Mouse (Mus musculus) CH12.LX (cell line): Measurements from ENCODE around the gene Ccdc152. TPM values are rescaled to one million over a fixed set of nuclear protein-coding genes. Genes with fewer than 3 reads are reported as not detected.

ENCODE experiments used
- DNase-seq: peaks from one replicate; pipeline ENCODE4 v3.0.0-alpha.2; 2013; ENCODE audit errors: extremely low read depth
- H3K27ac ChIP-seq: 2 replicates; pipeline ENCODE4 v1.5.1; 2012; ENCODE audit warnings: low read depth, mild to moderate bottlenecking, control low read depth, moderate library complexity; ENCODE audit not compliant: insufficient read depth
- H3K27me3 ChIP-seq: replicated peaks from 2 replicates; pipeline ENCODE3; 2012; ENCODE audit warnings: inconsistent platforms
- H3K36me3 ChIP-seq, 2 experiments: replicated peaks in 1 of 2; 2 replicates each; pipeline versions ENCODE3 to v1.6.1; 2012; ENCODE audit warnings: inconsistent platforms in 1 of 2, low read length in 1 of 2, mild to moderate bottlenecking in 1 of 2, mixed read lengths in 1 of 2, moderate library complexity in 1 of 2; ENCODE audit not compliant: control insufficient read depth in 1 of 2, insufficient read depth in 1 of 2
- H3K4me1 ChIP-seq, 2 experiments: 2 replicates each; pipeline ENCODE4 v1.6.1; 2012; ENCODE audit warnings: inconsistent platforms in 1 of 2, moderate library complexity in 1 of 2; ENCODE audit not compliant: insufficient read depth in 2 of 2, control insufficient read depth in 1 of 2
- H3K4me2 ChIP-seq: 2 replicates; pipeline ENCODE4 v1.6.1; 2012; ENCODE audit warnings: low read depth, mild to moderate bottlenecking, control low read depth; ENCODE audit not compliant: poor library complexity, insufficient read depth, severe bottlenecking
- H3K4me3 ChIP-seq, 3 experiments: fragments of 150-350 bp in 1 of 3; sonication (generic) in 1 of 3; replicated peaks in 1 of 3; 2 replicates each; pipeline versions ENCODE3 to v1.5.1; 2011 to 2012; ENCODE audit warnings: low read depth in 2 of 3, low read length in 2 of 3, mild to moderate bottlenecking in 2 of 3, moderate library complexity in 2 of 3, control low read depth in 1 of 3, improper control_type of control experiment in 1 of 3, inconsistent platforms in 1 of 3, mixed read lengths in 1 of 3; ENCODE audit not compliant: poor library complexity in 1 of 3
- H3K79me2 ChIP-seq: replicated peaks from 2 replicates; pipeline ENCODE4 v1.6.1; 2012; ENCODE audit warnings: mild to moderate bottlenecking, moderate library complexity; ENCODE audit not compliant: control insufficient read depth, poor library complexity, insufficient read depth, severe bottlenecking; ENCODE audit errors: extremely low read depth
- H3K9ac ChIP-seq: 2 replicates; pipeline ENCODE4 v1.6.1; 2012; ENCODE audit warnings: low read depth, mild to moderate bottlenecking, control low read depth, moderate library complexity; ENCODE audit not compliant: insufficient read depth
- H3K9me3 ChIP-seq: replicated peaks from 2 replicates; pipeline ENCODE3; 2012; ENCODE audit warnings: low read length, inconsistent platforms, mixed read lengths
- MAFK ChIP-seq: IDR thresholded peaks from 2 replicates; pipeline ENCODE4 v1.6.1; 2011; ENCODE audit warnings: low read length, improper control_type of control experiment; ENCODE audit not compliant: insufficient replicate concordance
- PAX5 ChIP-seq: IDR thresholded peaks from 2 replicates; pipeline ENCODE4 v1.6.1; 2012; ENCODE audit warnings: low read length, inconsistent platforms, mixed read lengths
- POLR2AphosphoS2 ChIP-seq: IDR thresholded peaks from 2 replicates; pipeline ENCODE4 v1.6.1; 2011; ENCODE audit warnings: low read depth, low read length, improper control_type of control experiment
- UBTF ChIP-seq: IDR thresholded peaks from 2 replicates; pipeline ENCODE4 v1.6.1; 2012; ENCODE audit warnings: low read depth, mild to moderate bottlenecking, inconsistent platforms, low read length, improper control_type of control experiment, moderate library complexity
- dilution Hi-C: fragments of 300-500 bp; cut with MboI; formaldehyde crosslinking; loops from 2 replicates; pipeline ENCODE4 v1.14.3; 2020; ENCODE audit warnings: low sequenced_read_pairs; ENCODE audit not compliant: extremely low pct_unique_long_range_greater_than_20kb, extremely low pct_ligation_motif_present
- in situ Hi-C: fragments of 300-500 bp; cut with MboI; formaldehyde crosslinking; loops from 3 replicates; pipeline ENCODE4 v1.14.3; 2019; ENCODE audit warnings: low sequenced_read_pairs, low pct_ligation_motif_present, low pct_unique_long_range_greater_than_20kb, mixed read lengths
- polyA plus RNA-seq: library from polyadenylated mRNA; unstranded; fragments of >175 nt; gene quantifications from 2 replicates; pipeline ENCODE4 v1.2.1, GENCODE M21; 2012; ENCODE audit warnings: low read depth; ENCODE audit not compliant: insufficient read length
- total RNA-seq, 2 experiments: library from RNA; depleted of rRNA; stranded (reverse); fragments of 300-350 nt in 1 of 2; fragments of >200 nt in 1 of 2; gene quantifications; 2 replicates each; pipeline ENCODE4 v1.2.3; 2012 to 2014

Ccdc152 gene
- total and polyA plus RNA-seq, 3 experiments: 0.08 to 0.99 TPM; not detected in 1

GRCm38 (mm10) chr15:3231004-3231403 lies 72.3 kb downstream of the Ccdc152 start:
- no peak for TF ChIP-seq PAX5
- no peak for TF ChIP-seq MAFK
- no peak for TF ChIP-seq UBTF
- TF ChIP-seq POLR2AphosphoS2: no peak
- Histone ChIP-seq H3K4me2 (no peak overlapping the region), H3K79me2 (no peaks in the 10 kb centered on the region), H3K9me3 (no peaks in the 10 kb centered on the region), H3K4me1 (peaks cover 0 to 16% of the 10 kb centered on the region in 2 experiments; a peak in 2 of 4 replicates), H3K27me3 (no peaks in the 10 kb centered on the region), H3K36me3 (no peaks in the 10 kb centered on the region), H3K4me3 (no peak overlapping the region), H3K27ac (no peak overlapping the region), H3K9ac (no peak overlapping the region)
- in situ Hi-C loops (no loop called here), dilution Hi-C loops (no loop called here)
- DNase-seq: no peak

Other genes with a start within 250 kb of the Ccdc152 start
- 2.6 and 3.3 TPM in 2 replicates for gene Selenop, start 35.0 kb downstream of the Ccdc152 start, total RNA-seq (2012; rRNA removed)
- 16.5 and 17.6 TPM in 2 replicates for gene Selenop, start 35.0 kb downstream of the Ccdc152 start, total RNA-seq (2014; rRNA removed)
- gene Selenop, start 35.0 kb downstream of the Ccdc152 start, polyA plus RNA-seq: 6.3 and 7.3 TPM in 2 replicates